Mouse (Mus musculus): ENCODE data around the gene Ypel2. TPM values are rescaled to one million over a fixed set of nuclear protein-coding genes. Genes with fewer than 3 reads are reported as not detected.

The Ypel2 gene
- total RNA-seq, 2 experiments from 2014 or later, result 4.5 to 11.6 TPM

DNA sequence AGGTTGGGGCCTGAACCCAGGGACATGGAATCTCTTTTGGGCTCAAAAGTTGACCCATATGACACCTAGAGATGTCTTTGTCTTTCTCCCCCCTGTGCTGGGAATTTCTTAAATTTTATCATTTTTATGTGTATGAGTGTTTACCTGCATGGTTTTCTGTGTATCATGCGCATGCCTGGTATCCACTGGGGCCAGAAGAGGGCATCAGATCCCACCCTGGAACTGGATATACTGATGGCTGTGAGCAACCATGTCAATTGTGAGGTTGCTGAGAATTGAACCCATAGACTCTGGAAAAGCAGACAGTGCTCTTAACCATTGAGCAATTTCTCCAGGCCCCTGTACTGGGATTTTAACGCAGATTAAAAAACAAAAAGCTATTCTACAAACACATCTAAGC lies 76.0 kb downstream of the Ypel2 start:
- TF ChIP-seq CTCF (IDR thresholded peaks at IDR 0.05), result peak; percentile 20; the same call in 1 of the 2 replicates
- H3K27ac ChIP-seq, result no peak overlapping the region
- no peak for DNase-seq
- H3K4me3 ChIP-seq, result no peak overlapping the region
- intact Hi-C loops (cut with DNase I), result loop anchor here (5.0 kb wide), 1 partner anchor 75 kb away; the partner anchor contains the start of gene Ypel2

GRCm38 (mm10) chr11:86916596-86917249 lies 76.8 kb downstream of the Ypel2 start:
- intact Hi-C loops (cut with DNase I), result loop anchor here (5.0 kb wide), 1 partner anchor 76 kb away; the partner anchor contains the start of gene Ypel2
- no peak for DNase-seq
- Histone ChIP-seq H3K27ac (peak overlapping the region; percentile 20; the same call in 1 of the 2 replicates), H3K4me3 (no peak overlapping the region)
- no peak for TF ChIP-seq CTCF (IDR thresholded peaks at IDR 0.05)

- Histone ChIP-seq H3K27ac (no peak overlapping the region), H3K4me3 (no peak overlapping the region)
- DNase-seq, result no peak
- intact Hi-C loops (cut with DNase I), result no loop called here
- TF ChIP-seq CTCF (IDR thresholded peaks at IDR 0.05), result no peak
Measured at GRCm38 (mm10) chr11:86914329-86914728, 79.2 kb downstream of the Ypel2 start.

DNA sequence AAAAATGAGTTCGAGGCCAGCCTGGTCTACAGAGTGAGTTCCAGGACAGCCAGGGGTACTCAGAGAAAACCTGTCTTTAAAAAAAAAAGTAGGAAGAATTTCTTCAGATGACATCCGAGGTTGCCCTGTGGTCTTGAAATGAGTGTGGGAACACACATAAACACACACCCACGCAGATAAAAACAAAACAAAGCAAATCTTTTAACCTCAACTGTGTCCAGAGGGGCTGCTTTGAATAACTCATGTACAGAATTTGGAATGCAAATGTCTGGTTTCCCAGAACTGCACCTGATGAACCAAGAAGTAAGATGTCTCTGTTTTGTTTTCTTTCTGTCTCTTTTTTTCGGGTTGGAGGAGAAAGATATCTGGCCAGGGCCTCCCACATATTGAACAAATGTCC lies 83.3 kb downstream of the Ypel2 start:
- H3K27ac ChIP-seq, result no peak overlapping the region
- no peak overlapping the region for H3K4me3 ChIP-seq
- intact Hi-C loops (cut with DNase I), result no loop called here
- DNase-seq, result no peak
- no peak for TF ChIP-seq CTCF (IDR thresholded peaks at IDR 0.05)

GRCm38 (mm10) chr11:86909028-86909427 lies 84.5 kb downstream of the Ypel2 start:
- Histone ChIP-seq H3K27ac (no peak overlapping the region), H3K4me3 (no peak overlapping the region)
- no peak for DNase-seq
- intact Hi-C loops (cut with DNase I), result no loop called here
- TF ChIP-seq CTCF (IDR thresholded peaks at IDR 0.05), result no peak

- no peak for TF ChIP-seq CTCF (IDR thresholded peaks at IDR 0.05)
- no peak overlapping the region for H3K4me3 ChIP-seq
- no peak overlapping the region for H3K27ac ChIP-seq
- no peak for DNase-seq
- intact Hi-C loops (cut with DNase I), result no loop called here
Measured at GRCm38 (mm10) chr11:86907889-86908590, 85.5 kb downstream of the Ypel2 start.

- Histone ChIP-seq H3K4me3 (no peak overlapping the region), H3K27ac (no peak overlapping the region)
- no peak for TF ChIP-seq CTCF (IDR thresholded peaks at IDR 0.05)
- DNase-seq, result no peak
- intact Hi-C loops (cut with DNase I), result no loop called here
Measured at GRCm38 (mm10) chr11:86906767-86907662, 86.5 kb downstream of the Ypel2 start.

DNA sequence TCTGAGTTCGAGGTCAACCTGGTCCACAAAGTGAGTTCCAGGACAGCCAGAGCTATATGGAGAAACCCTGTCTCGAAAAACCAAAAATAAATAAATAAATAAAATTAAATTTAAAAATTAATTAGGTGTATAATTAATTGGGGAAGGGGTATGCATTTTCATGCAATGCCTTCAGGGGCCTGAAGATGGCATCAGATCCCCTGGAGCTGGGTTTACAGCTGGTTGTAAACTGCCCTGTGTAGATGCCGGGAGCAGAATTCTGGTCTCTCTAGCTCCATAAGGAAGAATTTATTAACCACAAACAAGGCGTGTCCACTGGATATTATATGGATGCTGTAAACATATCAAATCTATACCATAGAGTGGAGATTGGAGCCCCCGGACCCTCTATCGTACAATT lies 87.2 kb downstream of the Ypel2 start:
- DNase-seq, result no peak
- H3K27ac ChIP-seq, result no peak overlapping the region
- intact Hi-C loops (cut with DNase I), result no loop called here
- TF ChIP-seq CTCF (IDR thresholded peaks at IDR 0.05), result peak; percentile 52
- H3K4me3 ChIP-seq, result no peak overlapping the region

- TF ChIP-seq CTCF (IDR thresholded peaks at IDR 0.05), result no peak
- intact Hi-C loops (cut with DNase I), result no loop called here
- H3K27ac ChIP-seq, result no peak overlapping the region
Measured at GRCm38 (mm10) chr11:86905261-86905660, 88.2 kb downstream of the Ypel2 start.

GRCm38 (mm10) chr11:86904706-86905105 lies 88.8 kb downstream of the Ypel2 start:
- Histone ChIP-seq H3K4me3 (no peak overlapping the region), H3K27ac (no peak overlapping the region)
- TF ChIP-seq CTCF (IDR thresholded peaks at IDR 0.05), result no peak
- intact Hi-C loops (cut with DNase I), result no loop called here
- no peak for DNase-seq

More at GRCm38 (mm10) chr11:86905261-86905660, 88.2 kb downstream of the Ypel2 start:
- H3K4me3 ChIP-seq, result no peak overlapping the region
- no peak for DNase-seq

DNA sequence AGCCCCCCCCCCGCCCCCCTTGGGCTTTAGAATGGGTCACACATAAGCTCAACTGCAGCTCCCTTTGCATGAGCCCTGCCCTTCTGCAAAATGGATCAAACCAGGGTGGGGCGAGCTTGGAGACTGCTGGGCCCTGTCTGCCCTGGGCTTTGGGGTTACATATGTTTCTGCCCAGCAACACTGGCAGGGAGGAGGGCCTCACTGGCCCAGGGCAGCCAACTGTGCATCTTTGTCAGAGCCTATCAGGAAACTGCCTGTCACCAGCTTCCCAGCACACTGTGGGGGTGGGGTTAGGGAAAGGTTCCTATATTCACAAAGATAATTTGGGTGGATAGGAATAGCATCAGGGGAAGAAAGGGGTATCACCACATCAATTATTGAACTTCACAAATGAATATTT lies 95.1 kb downstream of the Ypel2 start:
- Histone ChIP-seq H3K27ac (no peak overlapping the region), H3K4me3 (no peak overlapping the region)
- TF ChIP-seq CTCF (IDR thresholded peaks at IDR 0.05), result no peak
- intact Hi-C loops (cut with DNase I), result loop anchor here (10.0 kb wide), 1 partner anchor 96 kb away; the partner anchor contains the start of gene Ypel2
- DNase-seq, result no peak

GRCm38 (mm10) chr11:86895567-86895966 lies 97.9 kb downstream of the Ypel2 start:
- no peak for DNase-seq
- intact Hi-C loops (cut with DNase I), result loop anchor here (10.0 kb wide), 1 partner anchor 99 kb away; the partner anchor contains the start of gene Ypel2
- no peak overlapping the region for H3K4me3 ChIP-seq
- no peak overlapping the region for H3K27ac ChIP-seq
- TF ChIP-seq CTCF (IDR thresholded peaks at IDR 0.05), result no peak

Measured in gastrocnemius, adult 2 months (tissue).